Mouse (Mus musculus) lung, postnatal 0 days (tissue): ENCODE results near the gene Slc2a9.

Experiments used
- CTCF ChIP-seq: IDR thresholded peaks from 2 replicates; pipeline ENCODE4 v1.5.1; 2016; ENCODE audit warnings: antibody characterized with exemption, mild to moderate bottlenecking
- EP300 ChIP-seq: IDR thresholded peaks from 2 replicates; pipeline ENCODE4 v1.6.1; 2016; ENCODE audit warnings: antibody characterized with exemption, mild to moderate bottlenecking, control low read depth

- TF ChIP-seq CTCF (no peak), EP300 (no peak)
These were observed 14.9 kb downstream of the Slc2a9 start for GRCm38 (mm10) chr5:38488026-38488425.
